Mouse (Mus musculus): ENCODE results near the gene Pygo1. TPM values are rescaled to one million over a fixed set of nuclear protein-coding genes. Genes with fewer than 3 reads are reported as not detected.

The Pygo1 gene
- not detected for polyA plus RNA-seq (2017; shearing (Covaris generic))

DNA sequence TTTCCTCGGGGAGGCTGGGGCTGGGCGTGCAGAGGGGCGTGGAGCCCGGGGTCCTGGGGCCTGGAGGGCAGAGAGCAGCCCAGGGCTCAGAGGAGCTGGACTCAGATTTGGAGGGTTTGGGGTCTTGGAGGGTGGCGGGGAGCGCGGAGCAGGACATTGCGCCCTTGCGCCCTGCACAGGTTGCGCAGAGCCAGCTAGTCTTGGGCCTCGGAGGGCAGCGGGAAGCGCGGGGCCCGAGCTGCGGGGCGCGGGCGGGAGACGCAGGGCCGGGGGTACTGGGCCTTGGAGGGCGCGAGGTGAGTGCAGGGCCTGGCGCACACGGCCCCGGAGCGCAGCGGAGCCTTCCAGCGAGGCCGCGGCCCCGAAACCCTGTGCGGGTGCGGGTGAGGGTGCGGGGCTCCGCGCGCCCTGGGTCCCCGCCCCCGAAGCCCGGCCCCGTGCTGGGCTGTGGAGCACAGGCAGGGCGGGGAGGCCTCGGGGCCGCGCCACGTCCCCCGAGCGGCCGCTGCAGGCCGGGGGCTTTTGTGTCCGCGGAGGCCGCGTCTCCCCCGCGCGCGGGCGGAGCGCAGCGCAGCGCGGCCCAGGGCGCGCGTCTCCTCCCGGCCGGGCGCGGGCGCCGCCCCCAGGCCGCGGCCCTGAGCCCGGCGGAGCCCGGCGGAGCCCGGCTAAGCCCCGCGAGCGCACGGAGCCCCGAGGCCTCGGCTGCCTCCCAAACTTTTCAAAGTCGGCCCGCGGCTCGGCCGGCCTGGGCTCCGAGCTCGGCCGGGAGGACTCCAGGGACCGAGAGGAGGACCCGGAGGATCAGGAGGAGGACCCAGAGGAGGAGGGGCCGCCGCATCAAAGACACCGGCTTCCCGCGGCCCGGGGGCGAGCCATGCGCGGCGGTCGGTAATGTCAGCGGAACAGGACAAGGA, at the start of gene Pygo1:
Pygo1 (plus strand) TSS at position 625 of the 914 bp plus-strand sequence.
- no peak for ATAC-seq

DNA sequence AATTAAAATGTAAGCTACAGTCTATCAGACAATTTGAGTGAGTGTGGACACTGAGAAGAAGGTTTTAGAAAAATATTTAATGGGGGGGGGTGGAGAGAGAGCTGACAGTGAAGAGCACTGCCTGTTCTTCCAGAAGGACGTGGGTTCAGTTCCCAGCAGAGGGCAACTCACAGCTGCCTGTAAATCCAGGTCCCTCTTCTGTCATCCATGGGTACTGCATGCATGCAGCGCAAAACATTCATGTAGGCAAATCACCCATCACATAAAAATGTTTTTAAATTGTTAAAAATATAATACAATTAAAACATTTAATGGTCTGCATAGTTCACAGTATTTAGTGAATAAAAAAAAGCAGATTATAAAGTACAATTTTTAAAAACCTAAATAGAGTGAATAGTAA, 49.6 kb upstream of the Pygo1 start:
- ATAC-seq = no peak

DNA sequence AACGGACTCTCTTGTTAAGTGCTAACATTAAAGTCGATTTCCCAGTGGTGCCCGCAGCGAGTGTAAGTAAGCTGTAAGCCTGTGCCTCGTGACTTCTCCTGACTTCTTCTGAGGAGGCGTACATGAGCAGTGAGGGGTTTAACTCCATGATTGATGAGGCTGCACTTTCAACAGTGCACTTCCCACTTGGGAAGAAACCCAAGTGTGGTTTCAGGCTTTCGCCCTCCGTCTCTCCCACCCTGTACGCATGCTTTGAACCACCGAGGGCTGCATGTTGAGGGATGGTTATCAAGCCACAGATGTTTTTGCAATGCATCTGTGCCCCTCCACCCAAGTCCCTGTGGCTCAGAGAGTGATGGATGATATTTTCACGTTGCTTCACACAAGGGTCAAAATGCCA, 47.5 kb upstream of the Pygo1 start:
- no peak for ATAC-seq

DNA sequence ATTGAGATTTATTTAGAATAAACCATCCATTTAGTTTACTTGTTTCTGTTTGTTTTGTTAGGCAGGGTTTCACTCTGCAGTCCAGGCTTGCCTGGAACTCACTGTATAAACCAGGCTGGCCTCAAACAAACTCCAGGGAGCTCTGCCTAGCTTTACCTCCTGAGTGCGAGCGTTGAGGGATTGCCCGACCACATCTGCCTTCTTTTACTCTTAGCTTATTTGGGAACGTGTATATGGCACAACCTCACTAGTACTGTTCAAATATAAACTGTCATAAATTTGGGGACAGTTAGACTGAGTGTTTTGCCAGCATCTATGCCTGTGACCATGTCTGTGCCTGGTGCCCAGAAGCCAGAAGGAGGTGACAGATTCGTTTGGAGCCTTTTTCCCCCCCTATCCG, 46.8 kb upstream of the Pygo1 start:
- ATAC-seq = no peak

DNA sequence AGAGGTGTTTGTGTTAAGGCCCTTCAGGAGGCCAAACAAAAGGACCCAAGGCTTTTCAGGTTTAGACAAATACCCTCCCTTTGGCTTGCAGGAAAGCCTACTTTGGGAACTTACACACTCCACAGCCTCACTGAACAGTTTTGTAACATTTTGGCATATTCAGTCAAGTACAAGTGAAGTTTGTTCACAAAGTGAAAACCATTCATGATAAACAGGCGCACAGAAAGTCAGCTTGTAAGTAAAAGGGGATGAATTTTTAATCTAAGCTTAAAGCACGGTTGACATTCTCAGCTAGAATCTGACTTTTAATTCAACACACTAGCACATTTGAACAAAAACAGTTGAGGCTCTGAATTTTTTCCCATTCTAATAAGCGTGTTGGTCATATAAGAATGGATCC, 45.8 kb upstream of the Pygo1 start:
- no peak for ATAC-seq

DNA sequence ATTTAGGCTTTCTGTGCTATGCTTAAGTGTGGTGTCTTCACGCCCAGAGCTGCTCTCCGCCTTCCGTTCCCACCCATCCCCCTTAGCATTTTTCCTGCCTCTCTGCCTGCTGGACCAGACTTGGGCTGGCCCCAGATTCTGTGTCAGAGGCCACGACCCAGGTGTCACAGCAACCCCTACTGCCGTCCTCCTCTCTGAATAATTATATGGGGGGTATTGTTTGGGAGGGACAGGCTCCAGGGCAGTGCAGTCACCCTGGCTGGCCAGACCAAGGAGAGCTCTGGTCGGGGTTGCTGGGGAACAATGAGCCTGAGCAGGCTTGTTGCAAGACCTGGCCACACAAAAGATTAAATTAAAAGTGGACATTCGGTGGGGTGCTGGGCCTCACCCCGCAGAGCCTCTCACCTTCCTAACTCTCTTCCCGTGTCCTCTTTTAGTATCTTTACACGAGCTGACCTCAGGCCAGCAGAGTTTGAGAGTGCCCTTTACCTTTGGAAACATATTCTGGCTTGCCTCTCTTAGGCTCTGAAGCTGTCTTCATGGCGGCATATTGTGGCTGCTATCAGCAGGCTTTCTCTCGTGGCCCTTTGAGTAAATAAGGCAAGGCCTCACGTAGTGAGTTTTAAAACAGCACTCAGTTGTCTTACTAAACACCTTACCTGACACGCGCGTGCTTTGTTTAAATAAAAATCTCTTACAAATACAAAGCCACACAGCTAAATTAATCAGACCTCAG, 45.1 kb upstream of the Pygo1 start:
- ATAC-seq = no peak

DNA sequence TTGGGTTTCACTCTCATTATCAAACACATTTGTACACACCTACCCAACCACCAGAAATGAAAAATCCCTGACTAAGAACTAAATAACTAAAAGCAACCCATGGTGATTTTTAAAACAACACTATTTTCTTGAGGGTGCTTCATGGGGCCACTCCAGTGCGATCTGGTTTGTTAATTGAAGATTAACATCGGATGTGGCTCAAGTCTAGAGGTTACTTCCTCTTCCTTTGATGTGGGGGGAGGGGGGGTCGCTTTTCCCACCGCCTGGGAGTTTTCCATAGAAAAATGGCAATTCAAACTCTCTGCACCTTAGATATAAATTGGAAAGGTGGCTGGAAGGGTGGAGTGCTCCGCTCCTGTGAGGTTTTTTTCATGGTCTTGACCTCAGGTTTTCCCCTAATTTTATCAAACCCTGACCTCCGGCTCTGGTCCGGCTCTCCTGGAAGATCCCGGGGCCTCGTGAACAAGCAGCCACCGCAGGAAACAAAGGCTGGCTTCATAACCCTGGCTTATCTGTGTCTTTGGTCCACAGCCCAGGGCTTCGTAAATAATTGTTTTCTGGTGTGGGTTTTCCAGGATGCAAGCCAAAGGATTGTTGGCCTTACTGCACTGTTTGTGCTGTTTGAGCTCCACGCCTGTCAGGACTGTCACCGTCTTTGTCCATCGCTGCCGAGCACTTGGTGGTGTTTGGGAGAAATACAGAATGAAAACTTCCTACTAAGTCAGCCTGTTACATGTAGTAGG, 44.2 kb upstream of the Pygo1 start:
- no peak for ATAC-seq

DNA sequence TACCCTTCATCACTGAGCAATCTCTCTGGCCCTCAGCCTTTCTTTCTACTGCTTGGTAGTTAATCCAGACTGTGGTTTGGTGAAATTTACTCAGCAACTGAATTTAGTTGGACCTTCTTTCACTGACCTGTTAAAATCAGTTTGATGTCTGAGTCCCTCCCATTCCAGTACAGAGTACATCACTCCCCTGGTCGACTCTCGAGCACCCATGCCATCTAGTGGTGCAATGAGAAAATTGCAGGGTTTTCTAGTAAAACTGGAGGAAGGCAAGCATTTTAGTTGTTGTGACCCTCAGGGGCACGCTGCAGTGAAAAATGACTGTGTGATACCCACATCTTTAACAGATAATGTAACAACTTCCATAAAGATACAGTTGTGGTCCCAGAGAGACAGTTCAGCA, 41.5 kb upstream of the Pygo1 start:
- no peak for ATAC-seq

DNA sequence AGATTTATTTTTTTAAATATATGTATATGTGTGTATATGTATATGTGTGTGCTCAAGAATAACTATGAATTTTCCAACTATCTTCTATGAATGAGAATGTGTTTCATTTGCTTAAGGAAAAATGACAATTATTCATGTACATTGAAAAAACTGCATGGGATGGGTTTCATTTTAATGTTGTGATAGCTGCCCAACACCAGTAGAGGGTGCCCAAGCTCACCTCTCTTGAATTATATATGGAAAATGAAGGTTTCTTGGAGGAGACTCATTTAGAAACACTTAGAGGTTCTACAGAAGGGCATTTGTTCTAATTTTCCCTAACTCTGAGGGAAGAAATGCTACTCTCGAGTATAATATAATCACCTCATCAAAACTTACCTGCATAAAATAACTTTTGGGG, 35.7 kb upstream of the Pygo1 start:
- ATAC-seq = no peak

DNA sequence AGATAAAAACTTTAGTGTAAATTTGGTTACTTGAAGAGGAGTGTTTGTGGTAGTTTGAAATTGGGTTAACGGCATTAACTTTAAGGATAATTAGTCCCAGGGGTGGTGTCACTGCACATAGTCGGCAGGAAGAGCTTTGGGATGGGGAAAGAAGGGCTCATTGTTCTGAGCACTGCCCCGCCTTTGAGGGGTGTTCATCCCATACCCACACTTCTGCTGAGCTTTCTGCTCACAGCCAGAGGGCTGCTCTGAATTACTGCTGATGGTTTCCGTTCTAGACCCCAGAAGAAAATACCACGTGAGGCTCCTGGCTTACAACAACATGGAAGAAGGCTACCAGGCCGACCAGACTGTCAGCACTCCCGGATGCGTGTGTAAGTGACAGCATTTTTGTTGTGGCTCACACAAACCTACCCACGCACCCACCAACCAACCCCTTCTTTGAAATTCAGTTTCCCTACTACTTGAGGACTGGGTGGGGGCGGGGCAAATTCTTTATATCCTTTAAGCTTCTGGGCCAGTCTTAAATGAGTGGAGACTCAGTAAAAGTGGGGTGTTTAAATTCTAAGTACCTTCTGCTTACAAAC, 34.9 kb upstream of the Pygo1 start:
- no peak for ATAC-seq

DNA sequence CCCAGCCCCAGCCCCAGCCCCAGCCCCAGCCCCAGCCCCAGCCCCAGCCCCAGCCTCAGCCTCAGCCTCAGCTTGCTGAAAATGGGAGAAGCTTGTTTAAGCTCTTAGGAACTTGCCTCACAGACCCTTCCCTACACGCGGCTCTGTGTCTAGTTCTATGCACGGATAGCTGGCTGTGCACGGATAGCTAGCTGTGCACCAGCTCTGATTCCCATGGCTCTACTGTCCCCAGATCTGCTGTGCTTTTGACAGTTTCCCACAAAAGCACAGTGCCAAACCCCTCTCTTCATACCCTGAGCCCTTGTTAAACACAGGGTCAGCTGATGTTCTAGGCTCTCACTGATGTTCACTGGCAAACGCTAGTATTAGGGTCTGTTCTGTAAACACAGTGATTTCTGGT, 32.7 kb upstream of the Pygo1 start:
- no peak for ATAC-seq

DNA sequence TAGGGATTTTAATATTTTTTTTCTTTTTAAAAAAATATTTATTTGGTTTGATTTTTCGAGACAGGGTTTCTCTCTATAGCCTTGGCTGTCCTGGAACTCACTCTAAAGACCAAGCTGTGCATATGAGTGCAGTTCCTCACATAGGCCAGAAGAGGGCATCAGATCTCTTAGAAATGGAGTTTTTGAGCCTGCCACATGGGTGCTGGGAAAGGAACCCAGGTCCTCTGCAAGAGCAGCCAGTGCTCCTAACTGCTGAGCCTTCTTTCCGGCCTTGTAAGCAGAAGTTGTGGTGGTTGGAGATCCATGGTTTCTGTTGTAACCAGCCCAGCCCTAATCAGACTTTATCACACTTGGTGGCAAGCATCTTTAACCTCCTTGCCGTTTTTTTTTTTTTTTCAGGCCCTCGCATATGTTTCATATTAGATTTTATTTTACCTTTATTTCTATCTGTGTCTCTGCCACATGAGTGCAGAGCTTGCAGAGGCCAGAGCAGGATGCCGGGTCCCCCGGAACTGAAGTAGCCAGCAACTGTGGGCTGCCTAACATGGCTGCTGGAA, 30.6 kb upstream of the Pygo1 start:
- ATAC-seq = no peak

DNA sequence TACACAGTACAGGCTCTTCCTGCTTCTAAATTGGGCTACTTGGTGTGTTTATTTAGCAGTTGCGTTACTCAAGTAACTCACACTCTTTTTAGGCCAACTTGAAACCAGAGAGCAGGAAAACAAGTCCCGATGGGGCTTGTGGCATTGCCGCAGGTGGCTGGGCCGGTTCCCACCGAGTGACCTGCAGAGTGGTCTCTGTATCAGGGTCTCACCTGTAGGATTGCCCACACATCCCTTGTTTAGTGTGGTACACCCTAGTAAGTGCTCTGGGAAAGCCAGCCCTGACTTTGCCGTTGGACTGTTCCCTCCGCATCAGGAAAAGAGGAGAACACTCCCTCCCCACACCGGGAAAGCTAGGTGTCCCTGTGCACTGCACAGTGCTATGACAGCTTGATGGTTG, 23.4 kb upstream of the Pygo1 start:
- no peak for ATAC-seq

DNA sequence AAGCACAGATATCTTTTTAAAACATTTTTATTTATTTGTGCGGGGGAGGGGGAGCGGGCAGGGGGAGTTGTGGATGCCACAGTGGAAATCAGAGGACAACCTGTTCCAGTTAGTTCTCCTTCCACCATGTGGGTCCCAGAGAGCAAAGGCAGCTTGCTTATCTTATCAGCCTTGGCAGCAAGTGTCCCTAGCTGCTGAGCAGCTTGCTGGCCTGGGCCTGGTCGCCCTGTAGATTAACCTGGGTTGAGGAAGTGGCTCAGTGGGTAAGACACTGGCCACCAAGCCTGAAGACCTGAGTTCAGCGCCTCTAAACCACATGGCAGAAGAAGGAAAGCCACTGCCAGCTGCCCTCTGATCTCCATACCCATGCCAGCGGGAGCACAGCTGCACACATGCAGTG, 22.8 kb upstream of the Pygo1 start:
- no peak for ATAC-seq

DNA sequence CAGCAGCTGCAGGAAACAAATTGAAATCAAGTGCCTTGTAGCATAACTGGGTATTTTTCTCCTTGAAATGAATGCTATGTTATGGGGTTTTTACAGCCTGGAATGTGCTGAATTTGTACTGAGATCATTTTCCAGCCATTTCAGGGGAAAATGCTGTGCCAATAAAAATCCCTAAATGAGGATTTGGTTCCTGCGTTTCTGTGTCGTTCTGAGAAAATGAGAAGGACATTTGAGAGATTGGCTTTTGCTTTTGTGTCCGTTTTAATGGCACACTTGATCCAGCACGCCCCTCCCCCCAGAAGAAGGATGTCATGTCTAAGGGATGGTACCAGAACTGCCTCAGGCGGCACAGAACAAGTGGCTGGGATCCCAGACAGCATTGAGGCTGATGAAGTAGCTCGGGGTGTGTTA, 18.7 kb upstream of the Pygo1 start:
- ATAC-seq = no peak

DNA sequence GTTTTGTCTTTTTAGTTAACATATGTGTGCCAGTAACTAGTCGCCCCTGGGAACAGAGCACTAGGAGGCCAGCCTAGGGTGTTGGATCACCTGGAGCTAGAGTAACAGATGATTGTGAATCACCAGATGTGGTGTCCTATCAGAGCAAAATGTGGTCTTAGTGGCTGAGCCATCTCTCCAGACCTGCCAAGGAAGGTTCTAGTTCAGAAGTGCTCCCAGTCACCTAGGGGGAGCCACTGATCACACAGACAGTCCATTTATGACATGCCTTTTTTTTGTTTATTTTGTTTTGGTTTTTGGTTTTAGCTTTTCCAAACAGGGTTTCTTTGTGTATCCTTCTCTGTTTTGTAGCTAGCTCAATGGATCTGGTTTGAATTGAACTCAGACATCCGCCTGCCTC, 14.1 kb upstream of the Pygo1 start:
- ATAC-seq = no peak

DNA sequence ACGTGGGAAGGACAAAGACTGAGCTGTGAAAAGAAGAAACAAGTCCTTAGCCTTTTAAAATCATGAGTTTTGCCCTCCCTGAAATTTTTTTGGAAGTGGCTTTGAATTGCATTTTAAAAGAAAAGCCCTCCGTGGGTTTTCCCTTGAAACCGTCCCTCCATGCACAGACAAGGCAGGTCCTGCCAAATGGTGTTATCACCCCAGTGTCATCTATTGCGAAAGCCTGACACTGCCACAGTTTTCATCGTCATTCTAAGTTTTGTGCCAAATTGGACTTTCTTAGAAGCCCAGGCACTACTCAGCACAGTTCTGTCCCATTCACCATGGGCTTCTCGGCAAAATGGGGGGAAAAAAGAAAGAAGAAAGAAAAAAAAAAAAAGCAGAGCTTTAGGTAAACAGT, 11.9 kb upstream of the Pygo1 start:
- no peak for ATAC-seq

DNA sequence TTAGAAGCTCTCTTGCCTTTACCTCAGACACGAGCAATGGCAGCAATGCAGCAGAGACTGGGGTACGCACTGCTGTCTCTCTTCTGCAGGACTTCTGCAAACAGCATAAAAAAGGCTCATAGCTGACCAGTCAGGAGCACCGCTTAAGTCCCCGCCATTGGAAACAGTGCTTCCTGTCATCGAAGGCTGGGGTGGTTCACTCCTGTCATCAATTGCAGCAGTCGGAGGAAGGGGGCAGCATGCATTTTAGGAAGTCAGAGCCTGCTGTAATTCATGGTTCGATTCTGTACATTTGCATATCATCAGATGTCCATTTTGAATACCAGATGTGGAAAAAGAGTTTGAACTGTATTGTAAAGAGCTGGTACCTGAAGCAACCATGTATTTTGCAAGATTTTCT, 9.7 kb upstream of the Pygo1 start:
- no peak for ATAC-seq

DNA sequence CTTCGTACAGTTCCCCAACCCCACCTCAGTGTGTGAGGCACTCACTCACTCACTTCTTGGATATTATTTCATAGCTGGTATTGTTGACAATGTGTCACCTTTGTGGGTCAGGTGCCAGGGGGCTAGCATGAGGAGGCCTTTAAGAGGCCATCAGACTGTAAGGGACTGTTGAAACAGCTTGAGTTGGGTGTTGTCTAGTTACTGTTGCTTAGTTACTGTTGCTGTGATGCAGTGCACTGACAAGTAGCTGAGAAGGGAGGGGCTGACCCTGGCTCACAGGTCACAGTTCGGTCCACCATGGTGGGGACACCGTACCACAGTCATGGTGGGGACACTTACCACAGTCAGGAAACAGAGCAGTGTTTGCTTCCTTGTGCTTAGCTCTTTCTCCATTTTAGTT, 2.4 kb upstream of the Pygo1 start:
- ATAC-seq = no peak

DNA sequence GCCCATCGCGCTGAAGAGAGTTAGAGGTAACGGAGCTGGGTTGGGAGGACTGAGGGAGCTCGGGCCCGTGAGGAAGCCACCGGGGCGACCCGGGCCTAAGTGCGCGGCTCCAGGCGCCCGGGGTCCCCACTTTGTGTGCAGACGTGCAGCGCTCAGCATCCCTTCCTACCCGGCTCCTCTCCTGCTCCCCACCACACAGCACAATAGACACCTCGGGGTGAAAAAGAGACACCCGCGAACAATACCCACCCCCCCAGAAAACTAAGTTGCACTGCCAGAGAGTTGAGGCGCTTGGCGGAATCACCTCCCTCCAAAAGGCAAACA, 452 bp downstream of the Pygo1 start:
- ATAC-seq = no peak

DNA sequence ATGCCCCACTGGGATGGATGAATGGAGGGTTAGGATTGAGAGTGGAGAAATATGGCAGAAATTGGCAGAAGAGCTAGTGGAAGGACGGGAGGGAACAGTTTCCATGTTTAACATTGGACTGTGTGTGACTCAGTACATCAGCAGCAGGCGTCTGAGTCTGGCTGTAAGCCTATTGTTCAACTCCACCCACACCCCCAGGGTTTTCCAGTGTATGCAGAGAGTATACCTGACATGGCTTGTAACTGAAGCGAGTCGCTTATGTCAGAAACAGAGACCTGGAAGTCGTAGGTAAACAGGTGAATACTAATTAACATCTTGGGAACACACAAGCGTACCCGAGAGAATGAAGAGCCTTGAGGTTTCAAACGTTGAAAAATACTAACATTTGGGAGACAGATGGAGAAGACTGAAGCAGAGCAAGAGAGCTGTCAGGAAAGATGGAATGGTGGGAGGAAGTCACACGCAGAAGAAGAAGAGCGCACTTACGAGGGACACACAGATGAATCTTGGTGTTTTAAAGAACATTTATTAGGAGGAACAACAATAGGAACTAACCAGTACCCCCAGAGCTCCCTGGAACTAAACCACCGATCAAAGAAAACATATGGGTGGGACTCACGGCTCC, 5.8 kb downstream of the Pygo1 start:
- no peak for ATAC-seq

DNA sequence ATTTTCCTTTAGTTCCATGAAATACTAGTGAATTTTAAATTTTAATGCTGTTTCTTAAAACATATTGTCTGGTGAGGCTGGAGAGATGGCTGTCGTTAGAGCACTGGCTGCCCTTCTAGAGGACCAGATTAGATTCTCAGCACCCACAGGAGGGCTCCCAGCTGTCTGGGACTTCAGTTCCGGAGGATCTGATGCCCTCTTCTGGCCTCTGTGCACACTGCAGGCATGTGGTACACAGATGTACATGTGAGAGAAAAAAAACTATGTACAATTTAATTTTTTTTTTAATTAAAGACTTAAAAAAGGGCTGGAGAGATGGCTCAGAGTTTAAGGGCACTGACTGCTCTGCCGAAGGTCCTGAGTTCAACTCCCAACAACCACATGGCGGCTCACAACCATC, 9.9 kb downstream of the Pygo1 start:
- ATAC-seq = no peak

Measured in activated CD4-positive, CD25-positive, alpha-beta regulatory T cell, adult 4 months (primary cell).